Mouse (Mus musculus) naive thymus-derived CD4-positive, alpha-beta T cell, adult 2 months (primary cell): ENCODE measurements around the gene March8.
"Not testable (repeated sequence)": the region's sequence is repeated elsewhere in the genome, so short reads cannot be mapped to it uniquely, and the experiment has no call there.

ENCODE experiments used
- DNase-seq: peaks from one replicate; pipeline ENCODE4 v3.0.0-alpha.2; 2011; ENCODE audit warnings: low read depth

Gene March8

GRCm38 (mm10) chr6:116337835-116338501, at the start of gene March8:
Gene March8, plus strand, starts transcription at chr6:116338024.
- peak; percentile 29 for DNase-seq

DNA sequence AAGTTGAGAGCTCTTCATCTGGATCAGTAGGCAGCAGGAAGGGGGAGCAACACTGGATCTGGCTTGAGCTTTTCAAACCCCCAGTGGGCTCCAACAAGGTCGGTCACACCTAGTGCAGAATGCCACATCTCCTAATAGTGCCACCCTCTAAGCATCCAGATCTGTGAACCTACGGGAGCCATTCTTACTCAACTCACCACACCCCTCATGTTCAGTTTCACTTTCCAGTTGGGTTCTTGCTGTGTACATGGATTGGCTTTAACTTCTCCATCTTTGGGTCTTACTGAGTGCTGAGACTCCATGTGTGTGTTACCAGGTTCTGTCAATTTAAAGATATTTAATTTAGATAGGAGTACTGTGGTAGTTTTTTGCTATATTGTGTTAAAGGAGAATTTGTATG, 26.4 kb upstream of the March8 start:
- DNase-seq: no peak

GRCm38 (mm10) chr6:116319259-116319658, 18.6 kb upstream of the March8 start:
- no peak for DNase-seq

GRCm38 (mm10) chr6:116326641-116327040, 11.2 kb upstream of the March8 start:
- DNase-seq: no peak

GRCm38 (mm10) chr6:116331396-116331795, 6.4 kb upstream of the March8 start:
- DNase-seq: no peak

GRCm38 (mm10) chr6:116337466-116337834, 374 bp upstream of the March8 start:
- no peak for DNase-seq

DNA sequence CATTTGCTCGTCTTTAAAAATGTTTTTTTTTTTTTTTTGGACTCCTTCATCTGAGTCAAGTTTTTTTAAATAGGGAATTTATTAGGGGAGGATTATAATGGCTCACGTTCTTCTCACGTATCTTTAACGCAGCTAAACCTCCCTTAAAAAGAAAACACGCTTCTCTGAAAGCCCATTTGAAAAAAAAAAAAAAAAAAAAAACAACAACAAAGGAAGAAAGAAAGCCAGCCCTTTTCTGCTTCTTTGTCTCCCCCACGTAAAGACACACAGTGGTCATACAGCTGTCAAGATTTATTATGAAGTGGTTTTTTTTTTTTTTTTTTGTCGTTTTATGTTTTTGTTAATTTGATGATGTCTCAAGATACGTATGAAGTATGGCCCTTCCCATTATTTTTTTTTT, 696 bp downstream of the March8 start:
- no peak for DNase-seq

- DNase-seq: no peak
Observed at GRCm38 (mm10) chr6:116339088-116339487, 1.3 kb downstream of the March8 start.

GRCm38 (mm10) chr6:116340521-116340920, 2.7 kb downstream of the March8 start:
- no peak for DNase-seq

GRCm38 (mm10) chr6:116347953-116348352, 10.1 kb downstream of the March8 start:
- no peak for DNase-seq

DNA sequence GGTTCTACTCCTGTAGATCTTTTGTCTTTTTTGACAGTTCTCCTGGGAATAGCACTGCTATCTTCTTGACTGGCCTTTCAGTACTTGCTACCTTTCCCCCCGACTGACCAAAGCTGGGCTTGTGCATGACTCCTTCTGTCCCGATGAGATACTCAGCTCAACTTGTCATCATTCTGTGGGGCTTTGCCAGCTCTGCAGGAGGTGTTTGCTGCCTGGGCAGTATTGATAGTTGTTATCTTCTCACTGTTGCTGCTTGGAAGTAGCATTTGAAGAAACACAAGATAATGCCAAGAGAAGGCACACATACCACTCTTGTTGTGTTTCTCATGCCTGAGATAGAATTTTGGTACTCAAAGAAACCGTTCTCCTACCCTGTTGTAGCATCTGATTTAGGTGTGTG, 12.2 kb downstream of the March8 start:
- DNase-seq: no peak

GRCm38 (mm10) chr6:116350643-116351042, 12.8 kb downstream of the March8 start:
- no peak for DNase-seq

- no peak for DNase-seq
Observed at GRCm38 (mm10) chr6:116351534-116351933, 13.7 kb downstream of the March8 start.

- no peak for DNase-seq
Observed at GRCm38 (mm10) chr6:116353428-116353827, 15.6 kb downstream of the March8 start.

DNA sequence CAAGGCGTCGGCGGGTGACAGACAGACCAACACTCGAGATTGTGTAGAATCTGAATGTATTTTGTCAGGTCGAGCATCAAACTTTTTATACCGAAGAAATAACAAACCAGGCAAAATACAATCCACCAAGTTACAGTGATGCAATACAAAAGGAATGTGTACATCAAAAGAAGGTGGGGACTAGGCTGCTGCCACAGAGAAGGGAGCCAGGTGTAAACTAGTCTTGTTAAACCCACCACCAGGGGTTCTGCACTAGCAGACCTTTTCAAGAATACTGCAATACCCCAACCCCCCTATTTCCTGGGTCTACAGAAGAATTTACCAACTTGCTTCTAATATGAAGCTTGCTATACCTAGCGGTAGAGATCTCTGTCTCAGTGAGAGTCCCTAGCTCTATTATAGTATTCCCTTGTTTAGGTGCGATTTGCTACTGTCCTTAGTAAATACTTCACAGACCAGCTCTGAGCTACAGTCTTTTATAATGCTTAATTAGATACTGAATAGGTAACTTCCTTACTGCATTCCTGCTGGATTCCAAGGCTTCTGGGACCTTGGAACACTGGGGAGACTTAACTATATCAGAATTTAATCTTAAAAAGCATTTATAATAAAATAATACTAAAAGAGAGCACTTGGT, 18.6 kb downstream of the March8 start:
- not testable (repeated sequence) for DNase-seq

GRCm38 (mm10) chr6:116356948-116357325, 19.1 kb downstream of the March8 start:
- DNase-seq: no peak

DNA sequence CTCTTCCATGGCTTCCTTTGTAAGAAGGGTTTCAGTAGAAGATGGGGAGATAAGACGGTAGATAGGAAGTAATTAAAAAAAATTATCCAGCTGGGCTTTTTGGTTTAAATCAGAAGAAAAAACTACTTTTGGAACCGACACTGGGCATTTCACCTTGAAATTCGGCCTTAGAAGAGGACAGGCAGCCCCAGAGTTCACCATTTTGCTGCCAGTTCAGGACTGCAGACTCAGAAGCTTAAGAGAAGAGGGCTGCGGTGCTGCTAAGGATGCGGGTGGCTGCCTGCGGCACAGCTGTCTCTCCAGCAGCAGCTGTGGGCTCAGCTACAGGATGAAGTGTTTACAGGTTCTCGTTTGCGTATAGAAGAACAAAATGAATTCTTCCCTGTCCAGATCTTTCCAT, 20.2 kb downstream of the March8 start:
- no peak for DNase-seq

DNA sequence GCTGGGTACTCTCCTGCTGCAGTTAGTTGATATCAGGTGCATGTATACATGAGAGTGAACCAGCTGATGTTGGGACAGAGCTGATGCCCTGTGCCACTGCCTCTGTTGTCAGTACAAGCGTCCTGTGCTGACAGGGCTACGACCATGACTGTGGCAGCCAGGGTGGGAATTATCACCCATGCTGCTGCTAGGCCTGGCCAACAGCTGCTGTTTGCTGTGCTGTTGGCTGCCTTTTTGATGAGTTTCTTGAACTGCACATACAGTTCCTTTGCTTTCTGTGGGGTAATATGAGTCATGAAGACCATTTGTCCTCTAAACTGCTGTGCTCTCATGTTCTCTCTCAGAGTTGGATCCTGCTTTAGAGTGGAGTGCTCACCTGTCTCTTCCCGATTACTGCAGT, 21.4 kb downstream of the March8 start:
- no peak for DNase-seq

GRCm38 (mm10) chr6:116361463-116361862, 23.6 kb downstream of the March8 start:
- no peak for DNase-seq

DNA sequence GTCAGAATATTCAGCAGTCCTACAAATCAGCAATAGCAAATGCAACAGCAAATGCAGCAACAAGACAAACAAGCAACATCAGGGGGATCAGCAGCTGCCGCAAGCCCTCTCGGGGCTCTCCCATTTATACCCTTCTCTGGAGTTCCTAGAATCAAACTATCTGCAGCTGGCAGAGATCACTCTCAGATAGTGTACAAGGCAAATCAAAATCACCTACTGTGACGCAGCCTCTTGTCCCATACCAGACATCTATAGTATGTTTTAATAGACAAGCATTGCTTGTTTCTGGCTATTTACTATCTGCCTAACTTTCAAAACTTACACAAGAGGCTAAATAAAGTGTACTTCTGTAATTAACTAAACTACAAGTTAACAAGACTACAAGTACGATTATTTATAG, 24.2 kb downstream of the March8 start:
- DNase-seq: no peak

- DNase-seq: no peak
Observed at GRCm38 (mm10) chr6:116367971-116368370, 30.1 kb downstream of the March8 start.

- DNase-seq: no peak
Observed at GRCm38 (mm10) chr6:116369811-116370210, 32.0 kb downstream of the March8 start.

DNA sequence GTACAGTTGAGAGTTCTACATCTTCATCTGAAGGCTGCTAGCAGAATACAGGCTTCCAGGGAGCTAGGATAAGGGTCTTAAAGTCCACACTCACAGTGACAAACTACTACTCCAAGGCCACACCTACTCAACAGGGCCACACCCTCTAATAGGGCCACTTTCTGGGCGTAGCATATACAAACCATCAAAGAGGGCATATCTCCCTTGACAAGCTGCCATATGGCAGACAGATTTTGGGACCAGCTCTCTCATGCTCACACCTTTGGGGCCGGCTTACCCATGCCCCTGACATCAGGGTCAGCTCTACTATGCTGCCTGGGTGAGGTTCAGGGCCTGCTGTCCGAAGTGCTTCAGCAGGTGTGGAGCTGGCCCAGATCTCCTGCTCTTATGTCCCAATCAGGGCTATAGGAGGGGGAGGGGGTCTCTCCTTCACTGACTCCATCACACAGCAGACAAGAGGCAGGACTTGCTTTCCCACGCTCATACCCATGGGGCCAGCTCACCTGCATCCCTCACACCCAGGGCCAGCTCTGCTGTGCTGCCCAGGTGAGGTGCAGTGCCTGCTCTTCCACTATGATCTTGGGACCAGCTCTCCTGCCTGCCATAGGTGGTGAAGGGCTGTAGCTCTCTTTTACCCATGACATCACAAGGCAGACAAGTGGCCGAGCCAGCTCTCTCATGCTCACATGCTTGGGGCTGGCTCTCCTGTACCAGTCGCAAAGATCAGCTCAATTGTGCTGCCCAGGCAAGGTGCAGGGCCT, 32.6 kb downstream of the March8 start:
- no peak for DNase-seq
